Mouse (Mus musculus): ENCODE data around the gene Aifm2.
A peak's percentile ranks its signal among the peaks of the same experiment; 100 is the strongest.

Gene Aifm2

DNA sequence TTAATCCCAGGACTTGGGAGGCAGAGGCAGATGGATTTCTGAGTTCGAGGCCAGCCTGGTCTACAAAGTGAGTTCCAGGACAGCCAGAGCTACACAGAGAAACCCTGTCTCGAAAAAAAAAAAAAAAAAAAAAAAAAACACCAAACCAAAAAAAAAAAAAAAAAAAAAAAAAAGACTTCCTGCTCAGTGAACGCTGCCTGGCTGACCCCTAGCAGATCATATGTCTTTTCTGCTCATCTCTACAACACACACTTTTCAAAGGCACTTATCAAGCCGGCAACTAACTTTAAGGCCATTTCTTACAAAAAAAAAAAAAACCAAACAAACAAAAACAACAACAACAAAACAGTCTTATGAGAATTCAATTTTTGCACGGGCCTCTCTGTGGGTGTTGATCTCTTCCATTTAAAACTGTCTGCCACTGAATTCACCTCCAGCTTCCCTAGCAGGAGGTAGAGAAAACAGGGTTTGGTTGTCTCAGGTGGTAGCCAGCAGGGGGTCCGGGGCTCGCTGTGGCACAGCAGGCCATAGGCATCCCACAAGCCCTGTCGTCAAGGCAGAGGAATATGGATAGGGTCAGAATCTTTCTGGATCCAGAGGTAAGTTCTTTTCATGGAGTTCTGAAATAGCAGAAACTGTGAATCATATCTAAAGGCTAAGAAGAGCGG is 66.5 kb downstream of the Aifm2 start:
- no peak for DNase-seq

DNA sequence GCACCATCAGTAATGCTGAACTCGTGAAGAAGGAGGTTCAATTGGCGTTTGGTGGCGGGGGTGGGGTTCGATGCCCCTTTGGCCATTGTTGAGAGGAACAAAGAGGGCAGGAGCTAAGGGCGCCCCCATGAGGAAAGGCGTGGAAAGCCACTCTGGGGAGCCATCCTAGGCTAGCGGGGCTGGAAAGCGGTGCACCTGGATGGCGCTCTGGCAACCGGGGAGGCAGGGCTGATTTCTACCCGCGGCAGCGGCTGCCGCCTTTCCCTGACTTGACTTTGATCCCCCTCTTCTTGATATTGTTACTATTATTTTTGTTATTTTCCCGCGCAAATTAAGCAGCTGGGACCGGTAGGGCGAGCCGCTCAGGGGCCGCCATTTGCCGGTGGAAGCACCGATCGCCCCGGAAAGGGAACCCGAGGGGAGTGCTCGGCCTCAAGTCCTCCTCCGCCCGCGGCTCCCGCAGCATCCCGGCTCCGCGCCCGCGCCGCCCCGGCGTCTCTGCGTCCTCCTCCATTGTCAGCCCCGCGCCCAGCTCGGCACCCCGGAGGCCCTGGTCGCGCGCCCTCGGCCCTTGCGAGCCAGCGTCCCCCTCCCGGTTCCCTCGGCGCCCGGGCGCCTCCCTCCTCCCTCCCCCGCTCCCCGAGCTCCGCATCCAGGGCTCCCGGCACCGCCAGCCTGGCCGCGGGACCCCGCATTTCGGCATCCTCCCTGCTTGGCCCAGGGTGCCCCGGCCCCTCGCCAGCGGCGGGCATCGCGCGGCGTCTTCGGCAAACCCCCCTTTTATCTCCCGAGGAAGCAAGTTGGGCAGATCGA is 67.9 kb downstream of the Aifm2 start:
- peak; percentile 74 for DNase-seq

DNA sequence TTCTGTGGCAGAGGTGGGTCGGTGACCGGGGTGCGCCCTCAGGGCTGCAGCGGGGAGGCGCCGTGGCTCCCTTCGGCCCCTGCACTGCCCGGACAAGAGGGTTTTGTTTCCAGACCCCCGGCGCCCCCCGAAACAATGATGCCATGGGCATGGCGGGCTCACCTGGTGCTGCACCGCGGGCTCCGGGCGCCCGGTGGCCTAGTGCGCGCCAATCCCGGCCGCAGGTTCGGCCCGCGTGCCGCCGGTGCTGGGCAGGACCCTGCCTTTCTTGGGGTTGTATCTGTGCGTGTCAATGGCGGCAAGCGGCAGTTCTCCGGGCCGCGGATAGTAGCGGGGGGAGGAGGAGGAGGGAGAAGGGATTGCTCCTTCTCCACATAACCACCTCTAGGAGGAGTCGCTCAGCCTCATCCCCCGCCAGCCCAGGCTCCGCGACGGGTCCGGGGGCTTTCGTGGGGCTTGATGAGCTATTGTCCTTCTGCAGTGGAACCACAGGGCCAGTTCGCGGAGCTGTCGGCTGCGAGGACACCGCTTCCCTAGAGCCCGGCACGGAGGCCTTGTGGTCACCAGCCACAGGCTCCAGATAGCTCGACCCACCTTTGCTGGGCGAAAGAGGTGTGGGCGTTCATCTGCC is 68.7 kb downstream of the Aifm2 start, which contains the start of gene H2afy2:
Gene H2afy2 (minus strand): TSS at position 527 of the 631 bp plus-strand sequence.
- DNase-seq = peak; percentile 60

GRCm38 (mm10) chr10:61784414-61784813 is 69.4 kb downstream of the Aifm2 start:
- DNase-seq = no peak

GRCm38 (mm10) chr10:61787541-61788313 is 72.7 kb downstream of the Aifm2 start:
- no peak for DNase-seq

- no peak for DNase-seq
Observed at GRCm38 (mm10) chr10:61788499-61788898, 73.4 kb downstream of the Aifm2 start.

Measured in lung, postnatal 14 days (tissue).